Mouse (Mus musculus): ENCODE measurements around the gene Uvssa. TPM values are rescaled to one million over a fixed set of nuclear protein-coding genes. Genes with fewer than 3 reads are reported as not detected.

Gene Uvssa
- total and polyA plus RNA-seq, 2 experiments: 3.4 to 4.2 TPM

DNA sequence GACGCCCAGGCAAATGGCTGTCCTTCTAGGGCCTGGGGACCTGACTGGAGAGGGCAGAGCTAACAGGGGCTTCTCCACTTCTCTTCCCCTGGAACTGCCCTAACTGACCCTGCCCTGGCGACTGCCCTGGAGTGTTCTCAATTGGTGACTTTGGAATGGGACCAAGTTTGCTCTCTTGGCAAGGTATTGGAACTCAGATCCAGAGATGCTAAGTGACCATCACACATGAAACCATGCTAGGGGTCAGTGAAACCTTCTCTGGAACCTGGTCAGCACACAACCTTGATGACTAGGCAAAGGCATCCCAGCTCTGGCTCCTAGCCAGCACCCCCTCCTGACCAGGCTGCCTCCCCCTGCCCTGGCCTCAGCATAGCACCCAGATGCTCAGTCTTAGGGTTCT, 80.8 kb downstream of the Uvssa start:
- Histone ChIP-seq H3K9ac (ENCODE audit: low read depth, low read length) (no peak overlapping the region), H3K36me3 (ENCODE audit: control insufficient read depth, insufficient read depth, low read length) (no peaks in the 10 kb centered on the region), H3K4me3 (ENCODE audit: insufficient read depth, low read depth, low read length) (no peak overlapping the region), H3K27ac (replicated peaks; ENCODE audit: insufficient read depth, low read depth, low read length) (no peak overlapping the region), H3K27me3 (ENCODE audit: control insufficient read depth, insufficient read depth, low read length) (no peaks in the 10 kb centered on the region; the same call in 1 of the 2 replicates), H3K4me1 (ENCODE audit: control insufficient read depth, insufficient read depth, low read length) (peaks cover 17% of the 10 kb centered on the region), H3K79me2 (ENCODE audit: control insufficient read depth, insufficient read depth, low read length) (no peaks in the 10 kb centered on the region)
- TF ChIP-seq POLR2A (IDR thresholded peaks at IDR 0.05; ENCODE audit: extremely low read depth, insufficient read depth, low read length): no peak
- TF ChIP-seq CTCF (IDR thresholded peaks at IDR 0.05; ENCODE audit: low read depth, low read length): no peak
- 33% methylated on average over 2 of the region's 2 CpGs for WGBS
- DNase-seq (ENCODE audit: extremely low read depth, low read depth, low spot score): peak; percentile 91

DNA sequence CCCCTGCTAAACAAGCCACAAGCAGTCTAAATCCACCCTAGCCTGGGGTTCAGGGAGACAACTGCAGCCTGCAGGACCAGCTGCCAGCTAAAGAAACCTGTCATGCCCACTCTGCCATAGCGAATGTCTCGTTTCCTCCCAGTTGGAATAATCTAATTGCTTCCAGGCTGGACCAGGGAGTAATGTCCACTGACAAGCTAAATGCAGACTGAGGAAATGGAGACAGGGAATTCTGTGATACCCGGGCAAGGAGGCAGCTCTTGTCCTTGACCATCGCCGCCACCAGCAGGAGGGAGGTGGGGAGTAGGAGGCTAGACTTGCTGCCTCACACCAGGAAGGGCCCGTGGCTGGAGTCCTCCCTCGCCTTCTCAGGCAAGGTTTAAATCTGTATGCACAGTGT, 86.0 kb downstream of the Uvssa start:
- DNase-seq (ENCODE audit: extremely low read depth, low read depth, low spot score): no peak
- no peak for TF ChIP-seq POLR2A (IDR thresholded peaks at IDR 0.05; ENCODE audit: extremely low read depth, insufficient read depth, low read length)
- TF ChIP-seq CTCF (IDR thresholded peaks at IDR 0.05; ENCODE audit: low read depth, low read length): no peak
- Histone ChIP-seq H3K79me2 (ENCODE audit: control insufficient read depth, insufficient read depth, low read length) (no peaks in the 10 kb centered on the region), H3K4me1 (ENCODE audit: control insufficient read depth, insufficient read depth, low read length) (peaks cover 38% of the 10 kb centered on the region), H3K27ac (replicated peaks; ENCODE audit: insufficient read depth, low read depth, low read length) (no peak overlapping the region), H3K27me3 (ENCODE audit: control insufficient read depth, insufficient read depth, low read length) (no peaks in the 10 kb centered on the region), H3K36me3 (ENCODE audit: control insufficient read depth, insufficient read depth, low read length) (no peaks in the 10 kb centered on the region), H3K4me3 (ENCODE audit: insufficient read depth, low read depth, low read length) (no peak overlapping the region), H3K9ac (ENCODE audit: low read depth, low read length) (no peak overlapping the region)
- 74% methylated on average over 7 of the region's 7 CpGs for WGBS

DNA sequence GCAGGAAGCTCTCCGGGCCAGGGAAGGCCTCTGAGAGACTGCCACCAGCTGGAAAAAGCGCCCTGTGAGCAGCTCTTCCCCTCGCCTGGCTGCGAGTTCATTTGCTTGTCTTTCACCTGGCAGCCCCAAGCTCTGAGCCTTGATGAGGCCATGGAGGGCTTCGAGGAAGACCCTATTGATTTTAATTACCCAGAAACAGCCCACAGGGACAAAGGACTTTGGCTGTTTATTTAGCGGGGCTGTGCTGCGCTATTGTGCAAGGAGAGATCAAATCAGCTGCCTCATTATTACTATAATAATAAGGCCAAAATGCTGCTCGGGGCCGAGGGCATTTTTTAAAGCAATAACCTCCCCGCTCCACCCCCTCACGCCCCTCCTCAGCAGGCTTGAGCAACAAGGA, 87.1 kb downstream of the Uvssa start:
- peaks cover 32% of the 10 kb centered on the region for H3K4me1 ChIP-seq (ENCODE audit: control insufficient read depth, insufficient read depth, low read length)
- peak overlapping the region; percentile 11; the same call in 1 of the 2 replicates for H3K9ac ChIP-seq (ENCODE audit: low read depth, low read length)
- no peak overlapping the region for H3K4me3 ChIP-seq (ENCODE audit: insufficient read depth, low read depth, low read length)
- H3K36me3 ChIP-seq (ENCODE audit: control insufficient read depth, insufficient read depth, low read length): no peaks in the 10 kb centered on the region
- DNase-seq (ENCODE audit: extremely low read depth, low read depth, low spot score): peak; percentile 80
- no peaks in the 10 kb centered on the region for H3K79me2 ChIP-seq (ENCODE audit: control insufficient read depth, insufficient read depth, low read length)
- TF ChIP-seq CTCF (IDR thresholded peaks at IDR 0.05; ENCODE audit: low read depth, low read length) (0 out of 2 replicates have a peak, but pooled peaks have one; percentile 23), POLR2A (IDR thresholded peaks at IDR 0.05; ENCODE audit: extremely low read depth, insufficient read depth, low read length) (no peak)
- 19% methylated on average over 11 of the region's 11 CpGs for WGBS
- no peaks in the 10 kb centered on the region for H3K27me3 ChIP-seq (ENCODE audit: control insufficient read depth, insufficient read depth, low read length)
- H3K27ac ChIP-seq (replicated peaks; ENCODE audit: insufficient read depth, low read depth, low read length): peak overlapping the region; percentile 88

Other genes starting within 250 kb of the Uvssa start
- gene Spon2, start 160.1 kb upstream of the Uvssa start, total RNA-seq (2014; rRNA removed): 1.2 and 2.4 TPM in 2 replicates
- gene Spon2, start 160.1 kb upstream of the Uvssa start, polyA plus RNA-seq (2012; rRNA removed): 5.3 and 11.1 TPM in 2 replicates
- gene Ctbp1, start 103.6 kb upstream of the Uvssa start, total RNA-seq (2014; rRNA removed): 26.1 and 29.1 TPM in 2 replicates
- 89.9 and 97.6 TPM in 2 replicates for gene Ctbp1, start 103.6 kb upstream of the Uvssa start, polyA plus RNA-seq (2012; rRNA removed)
- gene Maea, start 43.0 kb upstream of the Uvssa start, total RNA-seq (2014; rRNA removed): 24.8 and 26.0 TPM in 2 replicates
- gene Maea, start 43.0 kb upstream of the Uvssa start, polyA plus RNA-seq (2012; rRNA removed): 41.1 and 46.6 TPM in 2 replicates
- not detected in 2 replicates for gene Nkx1-1, start 55.4 kb downstream of the Uvssa start, total RNA-seq (2014; rRNA removed)
- not detected in 2 replicates for gene Nkx1-1, start 55.4 kb downstream of the Uvssa start, polyA plus RNA-seq (2012; rRNA removed)

Measured in liver, adult 2 months (tissue).